Mouse (Mus musculus) liver, embryonic 16.5 days (tissue): ENCODE data around the gene Gm9. TPM values are rescaled to one million over a fixed set of nuclear protein-coding genes. Genes with fewer than 3 reads are reported as not detected.
A peak's percentile ranks its signal among the peaks of the same experiment; 100 is the strongest.

Source experiments
- ATAC-seq: fragments of 200-750 bp; cut with Nextera tagmentation; 2 replicates; pipeline ENCODE4 v1.8.0; 2017; ENCODE audit warnings: low read depth, mild to moderate bottlenecking, moderate number of reproducible peaks, moderate library complexity
- H3K27ac ChIP-seq: fragments of 300-500 bp; sonication (generic); 2 replicates; pipeline ENCODE4 v1.5.1; 2014; ENCODE audit warnings: mild to moderate bottlenecking, low read length
- H3K27me3 ChIP-seq: fragments of 300-500 bp; sonication (generic); 2 replicates; pipeline ENCODE4 v1.6.1; 2014; ENCODE audit warnings: low read depth, low read length, mixed read lengths; ENCODE audit not compliant: control insufficient read depth, insufficient read depth
- H3K36me3 ChIP-seq: fragments of 300-500 bp; sonication (generic); 2 replicates; pipeline ENCODE4 v1.6.1; 2014; ENCODE audit warnings: mild to moderate bottlenecking; ENCODE audit not compliant: control insufficient read depth, insufficient read depth
- H3K4me1 ChIP-seq: fragments of 300-500 bp; sonication (generic); 2 replicates; pipeline ENCODE4 v1.6.1; 2014; ENCODE audit warnings: low read depth, low read length, mixed read lengths; ENCODE audit not compliant: control insufficient read depth
- H3K4me2 ChIP-seq: fragments of 300-500 bp; sonication (generic); 2 replicates; pipeline ENCODE4 v1.6.1; 2014; ENCODE audit warnings: low read depth, low read length, mixed read lengths
- H3K4me3 ChIP-seq: fragments of 300-500 bp; sonication (generic); 2 replicates; pipeline ENCODE4 v1.5.1; 2014; ENCODE audit warnings: low read depth, mild to moderate bottlenecking, low read length
- H3K9ac ChIP-seq: fragments of 300-500 bp; sonication (generic); 2 replicates; pipeline ENCODE4 v1.6.1; 2014; ENCODE audit warnings: low read depth, low read length
- H3K9me3 ChIP-seq: fragments of 300-500 bp; sonication (generic); replicated peaks from 2 replicates; pipeline ENCODE4 v1.6.1; 2016; ENCODE audit warnings: low read length; ENCODE audit not compliant: control insufficient read depth
- WGBS: fragments of 180-500 bp; shearing (Covaris S2); extraction: QIAGEN DNeasy Blood & Tissue Kit; methylation state at CpG from one replicate; pipeline ENCODE4 v1.1.7; 2014; ENCODE audit not compliant: insufficient replicate concordance; 5-methylcytosine and 5-hydroxymethylcytosine counted together
- polyA plus RNA-seq: library from polyadenylated mRNA; unstranded; fragments of >200 nt; fragmentation: Nextera tagmentation; extraction: Ambion mirVana; gene quantifications from 2 replicates; pipeline ENCODE4 v1.2.1, GENCODE M21; 2015

The Gm9 gene
- polyA plus RNA-seq, 1 experiment from 2014 or later, result not detected

- Histone ChIP-seq H3K27me3 (no peaks in the 10 kb centered on the region), H3K4me3 (no peak within 1 kb of the TSS), H3K4me1 (no peaks in the 10 kb centered on the region), H3K4me2 (no peak within 1 kb of the TSS), H3K9ac (no peak within 1 kb of the TSS), H3K36me3 (no peaks in the 10 kb centered on the region), H3K27ac (no peak within 1 kb of the TSS), H3K9me3 (no peaks in the 10 kb centered on the region)
- WGBS, result 55% methylated on average over 5 of the region's 5 CpGs
- no peak for ATAC-seq
Measured at GRCm38 (mm10) chrX:37168742-37169141, 42.1 kb downstream of the Gm9 start, which contains the start of gene Akap14. TSS of gene Akap14 (minus strand) at chrX:37168842.

DNA sequence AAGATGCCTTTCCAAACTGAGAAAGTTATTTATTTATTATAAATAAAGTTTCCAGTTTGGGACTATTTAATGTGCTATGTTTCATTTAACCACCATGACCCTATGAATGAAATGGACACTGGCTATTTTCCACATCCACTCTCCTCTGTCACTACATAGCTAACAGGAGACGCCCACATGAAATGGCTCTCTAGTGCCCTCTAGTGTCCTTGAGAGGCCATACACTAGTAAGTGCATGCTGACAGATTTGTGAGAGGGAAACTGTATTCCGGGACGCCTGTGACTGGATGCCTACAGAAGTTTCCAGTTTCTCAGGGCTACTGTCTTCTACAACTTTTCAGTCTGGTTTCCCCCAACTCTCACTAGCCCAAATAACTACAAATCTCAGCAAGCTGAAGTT, 43.8 kb downstream of the Gm9 start:
- Histone ChIP-seq H3K4me2 (no peak overlapping the region), H3K27me3 (no peaks in the 10 kb centered on the region), H3K9me3 (no peaks in the 10 kb centered on the region), H3K9ac (no peak overlapping the region), H3K4me3 (no peak overlapping the region), H3K27ac (no peak overlapping the region), H3K36me3 (no peaks in the 10 kb centered on the region), H3K4me1 (no peaks in the 10 kb centered on the region)
- 31% methylated on average over 3 of the region's 3 CpGs for WGBS
- no peak for ATAC-seq

GRCm38 (mm10) chrX:37163115-37163514, 47.7 kb downstream of the Gm9 start:
- H3K27me3 ChIP-seq, result no peaks in the 10 kb centered on the region

DNA sequence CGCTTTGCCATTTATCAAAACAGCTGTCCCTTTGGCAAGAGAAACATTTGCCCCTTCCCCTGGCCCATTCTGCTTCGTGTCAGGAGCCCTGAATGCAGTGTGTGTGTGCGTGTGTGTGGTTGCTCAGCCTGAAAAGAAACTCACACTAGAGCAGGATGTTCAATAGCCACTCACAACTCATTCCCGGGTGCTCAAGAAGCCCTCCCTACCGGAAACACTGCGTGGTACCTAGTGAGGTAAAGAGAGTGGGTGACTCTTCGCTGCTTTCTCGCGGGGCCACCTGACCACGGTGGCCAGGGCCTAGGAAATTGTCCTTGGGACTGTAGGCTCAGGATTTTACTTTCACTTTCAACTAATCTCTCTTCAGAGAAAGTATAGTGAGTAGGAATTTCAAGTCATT, 49.7 kb downstream of the Gm9 start:
- no peak overlapping the region for H3K4me3 ChIP-seq
- H3K27ac ChIP-seq, result no peak overlapping the region
- 58% methylated on average over 10 of the region's 10 CpGs for WGBS
- H3K9ac ChIP-seq, result no peak overlapping the region
- H3K4me2 ChIP-seq, result peak overlapping the region; percentile 17; the same call in 1 of the 2 replicates
- H3K36me3 ChIP-seq, result no peaks in the 10 kb centered on the region
- ATAC-seq, result no peak
- no peaks in the 10 kb centered on the region for H3K4me1 ChIP-seq
- no peaks in the 10 kb centered on the region for H3K27me3 ChIP-seq
- no peaks in the 10 kb centered on the region for H3K9me3 ChIP-seq

More at GRCm38 (mm10) chrX:37163115-37163514, 47.7 kb downstream of the Gm9 start:
- Histone ChIP-seq H3K9ac (no peak overlapping the region), H3K4me2 (no peak overlapping the region), H3K4me1 (no peaks in the 10 kb centered on the region), H3K4me3 (no peak overlapping the region), H3K36me3 (no peaks in the 10 kb centered on the region), H3K27ac (no peak overlapping the region), H3K9me3 (no peaks in the 10 kb centered on the region)
- ATAC-seq, result no peak
- 78% methylated on average over 18 of the region's 18 CpGs for WGBS

Other genes starting within 250 kb of the Gm9 start
- 4.0 and 4.3 TPM in 2 replicates for gene Sept6, start 219.2 kb downstream of the Gm9 start, polyA plus RNA-seq
- not detected in 2 replicates for gene Sowahd, start 162.2 kb downstream of the Gm9 start, polyA plus RNA-seq
- 281 and 327 TPM in 2 replicates for gene Rpl39, start 125.6 kb downstream of the Gm9 start, polyA plus RNA-seq
- gene Upf3b, start 100.7 kb downstream of the Gm9 start, polyA plus RNA-seq, result 8.9 and 9.7 TPM in 2 replicates
- 5.1 and 5.4 TPM in 2 replicates for gene Nkap, start 84.2 kb downstream of the Gm9 start, polyA plus RNA-seq
- gene Akap14, start 42.2 kb downstream of the Gm9 start, polyA plus RNA-seq, result 0.05 TPM in 1 of 2 replicates, not detected in the other
- 213 and 241 TPM in 2 replicates for gene Ndufa1, start 19.9 kb downstream of the Gm9 start, polyA plus RNA-seq
- gene Rnf113a1, start 19.8 kb downstream of the Gm9 start, polyA plus RNA-seq, result 2.2 and 2.4 TPM in 2 replicates
- gene Rhox1, start 11.2 kb upstream of the Gm9 start, polyA plus RNA-seq, result not detected in 2 replicates
- gene Rhox2a, start 33.9 kb upstream of the Gm9 start, polyA plus RNA-seq, result not detected in 2 replicates
- not detected in 2 replicates for gene Rhox3a, start 38.9 kb upstream of the Gm9 start, polyA plus RNA-seq
- gene Rhox4a, start 54.3 kb upstream of the Gm9 start, polyA plus RNA-seq, result not detected in 2 replicates
- not detected in 2 replicates for gene Rhox3a2, start 169.0 kb upstream of the Gm9 start, polyA plus RNA-seq
- not detected in 2 replicates for gene Rhox4a2, start 179.8 kb upstream of the Gm9 start, polyA plus RNA-seq
- gene Rhox2b, start 201.0 kb upstream of the Gm9 start, polyA plus RNA-seq, result not detected in 2 replicates
- gene Rhox4b, start 221.5 kb upstream of the Gm9 start, polyA plus RNA-seq, result not detected in 2 replicates
- not detected in 2 replicates for gene Rhox2c, start 242.6 kb upstream of the Gm9 start, polyA plus RNA-seq
- not detected in 2 replicates for gene Rhox3c, start 247.5 kb upstream of the Gm9 start, polyA plus RNA-seq